8 mouse cellular contexts compared by ENCODE assay signal in genomic region chr3:86141366-86141765, GRCm38 (mm10). TPM values are rescaled to one million over a fixed set of nuclear protein-coding genes. Genes with fewer than 3 reads are reported as not detected.
DNase-seq lines count a peak whose midpoint lies in the region; ATAC-seq and TF ChIP-seq lines count a peak whose summit lies in the region.

No protein-coding gene starts in this region.

- no peaks in the 10 kb centered on the region for H3K9me3 ChIP-seq in limb, embryonic 10.5 days (replicated peaks)
- no peaks in the 10 kb centered on the region for H3K9me3 ChIP-seq in neural tube, embryonic 12.5 days

- peak overlapping the region; percentile 84 for H3K4me2 ChIP-seq in neural tube, embryonic 12.5 days (replicated peaks)

- no peak for TF ChIP-seq POLR2A in embryonic fibroblast, embryonic 13.5 days (IDR thresholded peaks at IDR 0.05; ENCODE audit: low read depth, low read length)

- peaks cover 27% of the 10 kb centered on the region for H3K79me3 ChIP-seq in C2C12 (ENCODE audit: low read depth)

- H3K36me3 ChIP-seq in C2C12 (ENCODE audit: control insufficient read depth, insufficient read depth): peaks cover 49% of the 10 kb centered on the region
- peaks cover 54% of the 10 kb centered on the region for H3K36me3 ChIP-seq in limb, embryonic 10.5 days
- H3K36me3 ChIP-seq in neural tube, embryonic 12.5 days: peaks cover 41% of the 10 kb centered on the region

- H3K4me3 ChIP-seq in C2C12 (ENCODE audit: insufficient read depth, poor library complexity, severe bottlenecking): peak overlapping the region; percentile 89
- peak overlapping the region; percentile 94 for H3K4me3 ChIP-seq in embryonic fibroblast, embryonic 13.5 days (ENCODE audit: insufficient read depth, low read length)
- H3K4me3 ChIP-seq in limb, embryonic 10.5 days: peak overlapping the region; percentile 98
- peak overlapping the region; percentile 91 for H3K4me3 ChIP-seq in neural tube, embryonic 12.5 days

- ATAC-seq in cerebellum, adult (ENCODE audit: insufficient number of reproducible peaks, low FRiP score, low TSS enrichment): no peak
- ATAC-seq in neural tube, embryonic 12.5 days (ENCODE audit: low FRiP score, low read depth): no peak

- TF ChIP-seq CTCF in C2C12 (IDR thresholded peaks at IDR 0.05; ENCODE audit: control insufficient read depth, insufficient read depth, insufficient read length): no peak
- TF ChIP-seq CTCF in embryonic fibroblast, embryonic 13.5 days (IDR thresholded peaks at IDR 0.05; ENCODE audit: borderline replicate concordance, insufficient read depth, low read length): no peak

- DNase-seq in cerebellum, adult 9-11 months: peak; percentile 27
- DNase-seq in limb, embryonic 10.5 days (ENCODE audit: low spot score): no peak
- DNase-seq in ovary, postnatal 36 days (ENCODE audit: low spot score): no peak
- no peak for DNase-seq in spleen, adult 18-20 months

- peak overlapping the region; percentile 99 for H3K9ac ChIP-seq in neural tube, embryonic 12.5 days

- peak overlapping the region; percentile 95 for H3ac ChIP-seq in C2C12 (ENCODE audit: control insufficient read depth, insufficient read length, low read depth)

- no peaks in the 10 kb centered on the region for H3K27me3 ChIP-seq in C2C12 (ENCODE audit: control insufficient read depth, insufficient read depth, insufficient read length)
- no peaks in the 10 kb centered on the region for H3K27me3 ChIP-seq in limb, embryonic 10.5 days (ENCODE audit: low read depth, poor library complexity, severe bottlenecking)
- no peaks in the 10 kb centered on the region for H3K27me3 ChIP-seq in neural tube, embryonic 12.5 days (replicated peaks)

- WGBS in limb, embryonic 10.5 days: 24% methylated on average over 7 of the region's 7 CpGs
- WGBS in neural tube, embryonic 12.5 days: 16% methylated on average over 7 of the region's 7 CpGs

- H3K4me1 ChIP-seq in embryonic fibroblast, embryonic 13.5 days (ENCODE audit: control insufficient read depth, insufficient read depth, low read length): no peaks in the 10 kb centered on the region
- H3K4me1 ChIP-seq in limb, embryonic 10.5 days: peaks cover 19% of the 10 kb centered on the region
- H3K4me1 ChIP-seq in neural tube, embryonic 12.5 days: peaks cover 11% of the 10 kb centered on the region

- H3K79me2 ChIP-seq in C2C12 (ENCODE audit: control insufficient read depth, insufficient read depth): peaks cover 39% of the 10 kb centered on the region

- peak overlapping the region; percentile 35; the same call in 1 of the 2 replicates for H3K27ac ChIP-seq in embryonic fibroblast, embryonic 13.5 days (ENCODE audit: insufficient read depth, low read length)
- H3K27ac ChIP-seq in limb, embryonic 10.5 days: peak overlapping the region; percentile 99
- H3K27ac ChIP-seq in neural tube, embryonic 12.5 days: no peak overlapping the region

TF ChIP-seq in C2C12, 6 proteins besides CTCF, POLR2A, EP300 and RAD21:
- TF ChIP-seq MYOD1 (IDR thresholded peaks at IDR 0.05; ENCODE audit: control insufficient read depth, insufficient read length, low read depth): peak; percentile 32
- no peak for TF ChIP-seq USF1 (IDR thresholded peaks at IDR 0.05; ENCODE audit: low read depth)
TF ChIP-seq in C2C12: peak in this region for 1.

RNA-seq across cellular contexts. Expression of gene Rps3a1, which starts 1.1 kb away (rescaled TPM):
- polyA plus RNA-seq in C2C12 (2012; fragmentation: generic; extraction: Trizol): 355 TPM
- 1,770 and 1,788 TPM in 2 replicates for polyA plus RNA-seq in embryonic fibroblast, embryonic 13.5 days (2011; ENCODE audit: insufficient read length, low read depth, missing spikeins)
- 1,202 and 1,379 TPM in 2 replicates for polyA plus RNA-seq in limb, embryonic 10.5 days (2016; fragmentation: Nextera tagmentation; extraction: Ambion mirVana)
- 815 and 820 TPM in 2 replicates for polyA plus RNA-seq in neural tube, embryonic 12.5 days (2016; fragmentation: Nextera tagmentation; extraction: Ambion mirVana)
